8 mouse cellular contexts compared by ENCODE assay signal in genomic region chr5:134637820-134638367, GRCm38 (mm10). TPM values are rescaled to one million over a fixed set of nuclear protein-coding genes. Genes with fewer than 3 reads are reported as not detected.
DNase-seq lines count a peak whose midpoint lies in the region; ATAC-seq and TF ChIP-seq lines count a peak whose summit lies in the region.

No protein-coding gene starts in this region.

- peaks cover 61% of the 10 kb centered on the region for H3K79me2 ChIP-seq in MEL (ENCODE audit: control insufficient read depth, insufficient read depth, low read length, poor library complexity)

- H3K9ac ChIP-seq in heart, embryonic 16.5 days (ENCODE audit: low read length), result peak overlapping the region; percentile 95
- peak overlapping the region; percentile 99 for H3K9ac ChIP-seq in MEL (ENCODE audit: control insufficient read depth, low read depth, low read length, poor library complexity, severe bottlenecking)
- peak overlapping the region; percentile 99 for H3K9ac ChIP-seq in hindbrain, embryonic 16.5 days (ENCODE audit: low read depth, low read length)
- H3K9ac ChIP-seq in midbrain, embryonic 14.5 days (replicated peaks; ENCODE audit: low read length), result peak overlapping the region; percentile 97

- no peaks in the 10 kb centered on the region for H3K27me3 ChIP-seq in heart, embryonic 16.5 days (ENCODE audit: control insufficient read depth, insufficient read depth, low read length)
- no peaks in the 10 kb centered on the region for H3K27me3 ChIP-seq in MEL (ENCODE audit: control insufficient read depth in 1 of 2, insufficient read depth in 2 of 2, low read length in 2 of 2)
- no peaks in the 10 kb centered on the region for H3K27me3 ChIP-seq in hindbrain, embryonic 16.5 days (replicated peaks; ENCODE audit: control insufficient read depth, insufficient read depth, low read length)
- H3K27me3 ChIP-seq in midbrain, embryonic 14.5 days (ENCODE audit: control insufficient read depth, insufficient read depth, low read length), result no peaks in the 10 kb centered on the region

- WGBS in heart, embryonic 16.5 days, result 20% methylated on average over 5 of the region's 5 CpGs
- WGBS in hindbrain, embryonic 16.5 days, result 25% methylated on average over 5 of the region's 5 CpGs
- 40% methylated on average over 5 of the region's 5 CpGs for WGBS in midbrain, embryonic 14.5 days

- H3K4me3 ChIP-seq in heart, embryonic 16.5 days (ENCODE audit: low read length), result peak overlapping the region; percentile 82
- peak overlapping the region; percentile 85 to 100 for H3K4me3 ChIP-seq in MEL (ENCODE audit: control insufficient read depth in 1 of 2, insufficient read depth in 1 of 2, low read depth in 2 of 2, low read length in 2 of 2)
- peak overlapping the region; percentile 86 for H3K4me3 ChIP-seq in hindbrain, embryonic 16.5 days (ENCODE audit: low read length)
- peak overlapping the region; percentile 97 for H3K4me3 ChIP-seq in midbrain, embryonic 14.5 days (replicated peaks; ENCODE audit: low read depth, low read length)

- TF ChIP-seq POLR2A in MEL (IDR thresholded peaks at IDR 0.05; ENCODE audit: control insufficient read depth in 1 of 2, insufficient read depth in 1 of 2, low read depth in 1 of 2, low read length in 2 of 2, poor library complexity in 1 of 2), result no peak

- H3K4me1 ChIP-seq in heart, embryonic 16.5 days (ENCODE audit: control insufficient read depth, insufficient read depth, low read length), result peaks cover 12% of the 10 kb centered on the region
- H3K4me1 ChIP-seq in MEL (ENCODE audit: control insufficient read depth in 1 of 2, insufficient read depth in 2 of 2, low read length in 2 of 2), result peaks cover 13 to 14% of the 10 kb centered on the region in 2 experiments
- peaks cover 19% of the 10 kb centered on the region for H3K4me1 ChIP-seq in hindbrain, embryonic 16.5 days (ENCODE audit: control insufficient read depth, insufficient read depth, low read depth, low read length)
- peaks cover 11% of the 10 kb centered on the region for H3K4me1 ChIP-seq in midbrain, embryonic 14.5 days (ENCODE audit: control insufficient read depth, insufficient read depth, low read length)

- TF ChIP-seq EP300 in MEL (IDR thresholded peaks at IDR 0.05; ENCODE audit: low read depth in 1 of 2, low read length in 2 of 2), result no peak

- H3K36me3 ChIP-seq in heart, embryonic 16.5 days (ENCODE audit: control insufficient read depth, insufficient read depth), result peaks cover 7% of the 10 kb centered on the region
- peaks cover 24 to 33% of the 10 kb centered on the region in 2 experiments for H3K36me3 ChIP-seq in MEL (ENCODE audit: control insufficient read depth in 1 of 2, insufficient read depth in 2 of 2, low read length in 2 of 2)
- 0 out of 2 replicates have a peak, but pooled peaks cover 2% of the 10 kb centered on the region for H3K36me3 ChIP-seq in hindbrain, embryonic 16.5 days (ENCODE audit: control insufficient read depth, insufficient read depth, low read length)
- peaks cover 20% of the 10 kb centered on the region; the same call in 1 of the 2 replicates for H3K36me3 ChIP-seq in midbrain, embryonic 14.5 days (ENCODE audit: control insufficient read depth, insufficient read depth, low read length)

- TF ChIP-seq RAD21 in MEL (IDR thresholded peaks at IDR 0.05; ENCODE audit: low read depth, low read length), result no peak

- no peaks in the 10 kb centered on the region for H3K9me3 ChIP-seq in heart, embryonic 16.5 days (replicated peaks; ENCODE audit: control insufficient read depth, low read length)
- no peaks in the 10 kb centered on the region for H3K9me3 ChIP-seq in MEL (replicated peaks; ENCODE audit: insufficient read depth, low read length)
- no peaks in the 10 kb centered on the region for H3K9me3 ChIP-seq in hindbrain, embryonic 16.5 days (ENCODE audit: control insufficient read depth, low read length)
- H3K9me3 ChIP-seq in midbrain, embryonic 14.5 days (ENCODE audit: control insufficient read depth, low read length), result no peaks in the 10 kb centered on the region

- ATAC-seq in heart, embryonic 16.5 days (replicated peaks; ENCODE audit: extremely low read depth, insufficient read depth, low FRiP score), result no peak
- ATAC-seq in hindbrain, embryonic 16.5 days, result no peak
- no peak for ATAC-seq in midbrain, embryonic 14.5 days (ENCODE audit: low FRiP score, low TSS enrichment)

- intact Hi-C loops in heart, postnatal 14 days (cut with DNase I), result loop anchor here (5.0 kb wide), 1 partner anchor 49 kb away; the partner anchor contains the start of gene Limk1
- intact Hi-C loops in left cerebral cortex, postnatal 36 days (cut with DNase I), result loop anchor here (2.0 kb wide), 1 partner anchor 51 kb away; the partner anchor contains the start of gene Limk1

- peak overlapping the region; percentile 89 for H3K4me2 ChIP-seq in heart, embryonic 16.5 days (ENCODE audit: low read depth, low read length)
- H3K4me2 ChIP-seq in hindbrain, embryonic 16.5 days (ENCODE audit: low read length), result peak overlapping the region; percentile 76
- peak overlapping the region; percentile 90 for H3K4me2 ChIP-seq in midbrain, embryonic 14.5 days (ENCODE audit: low read length)

- no peak for TF ChIP-seq CTCF in MEL (IDR thresholded peaks at IDR 0.05 in 2 of 3, conservative IDR thresholded peaks at IDR 0.05 in 1 of 3; ENCODE audit: control insufficient read depth in 1 of 3, insufficient read depth in 1 of 3, low read depth in 2 of 3, low read length in 3 of 3, poor library complexity in 1 of 3, severe bottlenecking in 1 of 3)

- peak overlapping the region; percentile 95 for H3K27ac ChIP-seq in heart, embryonic 16.5 days (ENCODE audit: low read length)
- H3K27ac ChIP-seq in MEL (ENCODE audit: control insufficient read depth, low read depth, low read length), result peak overlapping the region; percentile 85; the same call in 1 of the 2 replicates
- H3K27ac ChIP-seq in hindbrain, embryonic 16.5 days (ENCODE audit: low read depth, low read length), result no peak overlapping the region
- H3K27ac ChIP-seq in midbrain, embryonic 14.5 days (replicated peaks; ENCODE audit: low read depth, low read length), result peak overlapping the region; percentile 93

- no peak for DNase-seq in heart, postnatal 14 days
- DNase-seq in MEL (ENCODE audit: low read depth, low spot score) (peak; percentile 69), MN1 (ENCODE audit: low spot score) (no peak)
- DNase-seq in midbrain, embryonic 14.5 days, result no peak
- DNase-seq in left cerebral cortex, postnatal 36 days (ENCODE audit: low spot score in 2 of 2), result no peak
- DNase-seq in urinary bladder, postnatal 10 days (ENCODE audit: low spot score), result no peak

TF ChIP-seq in MEL, 35 proteins besides CTCF, POLR2A, EP300 and RAD21:
- TF ChIP-seq SIN3A (IDR thresholded peaks at IDR 0.05; ENCODE audit: low read length), result peak; percentile 39
- TF ChIP-seq MXI1 (IDR thresholded peaks at IDR 0.05; ENCODE audit: low read depth, low read length), result peak; percentile 68
- no peak for TF ChIP-seq NRF1 (IDR thresholded peaks at IDR 0.05; ENCODE audit: insufficient read depth, low read depth, low read length, poor library complexity, severe bottlenecking)
TF ChIP-seq in MEL: peak in this region for 2.

RNA-seq across cellular contexts. Expression of gene Eif4h, which starts 1.4 kb away (rescaled TPM):
- 347 and 358 TPM in 2 replicates for polyA plus RNA-seq in heart, embryonic 16.5 days (2015; fragmentation: Nextera tagmentation; extraction: Ambion mirVana)
- 100 to 1,000 TPM; 165 to 170 TPM for total RNA-seq in heart, postnatal 14 days (2021)
- 451 and 471 TPM in 2 replicates for total RNA-seq in MEL (2012; rRNA removed)
- polyA plus RNA-seq in MEL (2012; ENCODE audit: insufficient read depth in 1 of 2, insufficient read length in 2 of 2, low read depth in 1 of 2, low replicate concordance in 2 of 2, missing spikeins in 1 of 2), result 100 to 1,000 TPM; 167 to 515 TPM
- 332 and 340 TPM in 2 replicates for polyA plus RNA-seq in hindbrain, embryonic 16.5 days (2015; fragmentation: Nextera tagmentation; extraction: Ambion mirVana)
- 357 and 372 TPM in 2 replicates for polyA plus RNA-seq in midbrain, embryonic 14.5 days (2014; fragmentation: Nextera tagmentation; extraction: Ambion mirVana)
- total RNA-seq in left cerebral cortex, postnatal 36 days (2021), result 100 to 1,000 TPM; 317 to 353 TPM

RNA-seq across cellular contexts. Expression of gene Lat2, which starts 23.1 kb away (rescaled TPM):
- polyA plus RNA-seq in heart, embryonic 16.5 days (2015; fragmentation: Nextera tagmentation; extraction: Ambion mirVana), result 4.5 and 5.7 TPM in 2 replicates
- 1 to 10 TPM; 3.0 to 3.3 TPM for total RNA-seq in heart, postnatal 14 days (2021)
- total RNA-seq in MEL (2012; rRNA removed), result 0.46 and 0.92 TPM in 2 replicates
- polyA plus RNA-seq in MEL (2012; ENCODE audit: insufficient read depth in 1 of 2, insufficient read length in 2 of 2, low read depth in 1 of 2, low replicate concordance in 2 of 2, missing spikeins in 1 of 2), result under 1 TPM in 1 of 2 experiments, not detected in 1; 0.79 TPM
- polyA plus RNA-seq in hindbrain, embryonic 16.5 days (2015; fragmentation: Nextera tagmentation; extraction: Ambion mirVana), result 2.1 and 2.6 TPM in 2 replicates
- 1.5 and 2.7 TPM in 2 replicates for polyA plus RNA-seq in midbrain, embryonic 14.5 days (2014; fragmentation: Nextera tagmentation; extraction: Ambion mirVana)
- 1 to 10 TPM; 2.1 to 2.8 TPM for total RNA-seq in left cerebral cortex, postnatal 36 days (2021)

RNA-seq across cellular contexts. Expression of gene Limk1, which starts 50.5 kb away (rescaled TPM):
- polyA plus RNA-seq in heart, embryonic 16.5 days (2015; fragmentation: Nextera tagmentation; extraction: Ambion mirVana), result 4.6 and 5.1 TPM in 2 replicates
- 1 to 10 TPM; 7.3 to 8.1 TPM for total RNA-seq in heart, postnatal 14 days (2021)
- total RNA-seq in MEL (2012; rRNA removed), result 5.6 and 7.3 TPM in 2 replicates
- 10 to 100 TPM in 1 of 2 experiments, not detected in 1; 14.8 TPM for polyA plus RNA-seq in MEL (2012; ENCODE audit: insufficient read depth in 1 of 2, insufficient read length in 2 of 2, low read depth in 1 of 2, low replicate concordance in 2 of 2, missing spikeins in 1 of 2)
- 22.0 and 22.1 TPM in 2 replicates for polyA plus RNA-seq in hindbrain, embryonic 16.5 days (2015; fragmentation: Nextera tagmentation; extraction: Ambion mirVana)
- polyA plus RNA-seq in midbrain, embryonic 14.5 days (2014; fragmentation: Nextera tagmentation; extraction: Ambion mirVana), result 22.3 and 39.4 TPM in 2 replicates
- 10 to 100 TPM; 63.2 to 71.6 TPM for total RNA-seq in left cerebral cortex, postnatal 36 days (2021)

RNA-seq across cellular contexts. Expression of gene Rfc2, which starts 56.7 kb away (rescaled TPM):
- polyA plus RNA-seq in heart, embryonic 16.5 days (2015; fragmentation: Nextera tagmentation; extraction: Ambion mirVana), result 190 and 224 TPM in 2 replicates
- total RNA-seq in heart, postnatal 14 days (2021), result 10 to 100 TPM; 26.5 to 28.3 TPM
- total RNA-seq in MEL (2012; rRNA removed), result 268 and 304 TPM in 2 replicates
- 100 to 1,000 TPM in 1 of 2 experiments, not detected in 1; 424 TPM for polyA plus RNA-seq in MEL (2012; ENCODE audit: insufficient read depth in 1 of 2, insufficient read length in 2 of 2, low read depth in 1 of 2, low replicate concordance in 2 of 2, missing spikeins in 1 of 2)
- 189 and 192 TPM in 2 replicates for polyA plus RNA-seq in hindbrain, embryonic 16.5 days (2015; fragmentation: Nextera tagmentation; extraction: Ambion mirVana)
- polyA plus RNA-seq in midbrain, embryonic 14.5 days (2014; fragmentation: Nextera tagmentation; extraction: Ambion mirVana), result 165 and 191 TPM in 2 replicates
- total RNA-seq in left cerebral cortex, postnatal 36 days (2021), result 10 to 100 TPM; 54.7 to 66.9 TPM
